Mouse (Mus musculus) monocyte, adult 2 months (primary cell): Measurements from ENCODE around the gene Nos2.
"Not testable (repeated sequence)": the region's sequence is repeated elsewhere in the genome, so short reads cannot be mapped to it uniquely, and the experiment has no call there.

ENCODE experiments used
- DNase-seq, 2 experiments: peaks; one replicate each; pipeline ENCODE4 v3.0.0; 2022; ENCODE audit warnings: low spot score in 2 of 2, low read depth in 1 of 2

Nos2 gene

GRCm38 (mm10) chr11:78986311-78987002 lies 65.9 kb downstream of the Nos2 start:
- DNase-seq = no peak

DNA sequence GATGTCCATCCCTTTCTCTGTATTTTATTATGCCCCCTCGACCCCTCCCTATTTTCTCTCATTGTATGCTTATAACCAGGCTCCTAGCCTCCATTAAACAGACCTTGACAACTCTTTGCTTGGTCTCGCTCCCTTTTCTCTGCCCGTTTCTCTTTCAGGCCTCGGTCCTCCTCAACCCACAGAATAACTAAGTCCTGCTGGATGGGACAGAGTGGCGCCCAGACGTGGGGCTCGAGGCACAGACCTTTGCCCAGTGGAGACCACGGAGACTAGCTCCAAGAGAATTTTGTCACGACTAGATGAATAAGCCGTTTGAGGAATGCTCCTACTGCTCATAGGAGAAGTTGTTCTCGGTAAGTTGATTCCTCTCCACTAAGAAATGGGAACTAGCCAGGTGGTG lies 68.6 kb downstream of the Nos2 start:
- DNase-seq = not testable (repeated sequence)

DNA sequence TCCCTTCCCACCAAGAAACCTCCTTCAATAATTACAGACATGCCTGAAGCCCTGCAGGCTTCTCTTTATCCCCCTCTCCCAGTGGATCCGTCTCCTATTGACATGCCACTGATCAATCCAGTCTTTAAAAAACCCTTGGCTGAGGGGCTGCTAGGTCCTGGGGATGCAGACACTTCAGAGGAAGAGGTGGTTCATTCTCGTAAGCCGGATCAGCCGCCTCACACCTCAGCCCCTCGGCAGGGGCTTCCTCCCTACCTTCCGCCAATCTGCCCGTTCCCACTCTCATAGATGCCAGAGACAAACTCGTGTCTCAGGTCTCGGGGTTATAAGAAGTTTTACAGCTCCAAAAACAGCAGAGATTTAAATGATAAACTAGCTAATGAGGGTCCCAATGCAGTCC lies 69.5 kb downstream of the Nos2 start:
- DNase-seq = no peak

DNA sequence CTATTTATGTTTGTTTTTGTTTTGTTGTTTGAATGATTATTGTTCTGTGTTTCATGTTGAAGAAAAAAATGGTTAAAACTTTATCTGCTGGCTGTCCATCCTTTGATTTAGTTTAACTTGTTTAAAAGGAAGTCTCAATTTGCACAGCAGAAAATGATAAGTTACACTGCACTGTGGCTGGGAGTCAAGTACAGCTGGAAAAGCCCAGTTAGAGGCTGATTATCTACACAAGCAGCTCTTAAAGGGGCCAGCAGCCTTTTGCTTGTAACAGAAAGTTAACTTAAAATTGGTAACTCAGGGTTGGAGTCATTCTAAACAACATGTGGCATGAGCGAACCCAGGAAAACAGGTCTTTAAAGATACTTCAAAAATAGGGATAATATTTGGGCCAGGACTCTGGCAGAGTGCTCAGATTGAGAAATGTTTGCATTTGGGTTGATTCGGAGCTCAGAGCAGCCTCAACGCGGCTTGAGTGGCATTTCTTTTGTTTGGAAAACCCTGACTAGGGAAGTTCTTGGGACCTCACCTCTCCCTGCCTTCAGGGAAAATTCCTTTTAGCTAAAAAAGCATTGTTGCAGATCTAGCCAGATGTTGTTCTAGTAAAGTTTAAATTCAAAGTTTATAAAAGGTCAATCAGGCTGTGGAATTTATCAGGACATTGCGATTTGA lies 70.4 kb downstream of the Nos2 start:
- not testable (repeated sequence) for DNase-seq

- no peak for DNase-seq
These were observed 78.5 kb downstream of the Nos2 start for GRCm38 (mm10) chr11:78999118-78999517.

GRCm38 (mm10) chr11:79001871-79002270 lies 81.3 kb downstream of the Nos2 start:
- no peak for DNase-seq

GRCm38 (mm10) chr11:79002551-79002951 lies 82.0 kb downstream of the Nos2 start:
- no peak for DNase-seq

GRCm38 (mm10) chr11:79003053-79003768 lies 82.6 kb downstream of the Nos2 start:
- no peak for DNase-seq

GRCm38 (mm10) chr11:79003769-79004638 lies 83.4 kb downstream of the Nos2 start:
- DNase-seq = no peak

DNA sequence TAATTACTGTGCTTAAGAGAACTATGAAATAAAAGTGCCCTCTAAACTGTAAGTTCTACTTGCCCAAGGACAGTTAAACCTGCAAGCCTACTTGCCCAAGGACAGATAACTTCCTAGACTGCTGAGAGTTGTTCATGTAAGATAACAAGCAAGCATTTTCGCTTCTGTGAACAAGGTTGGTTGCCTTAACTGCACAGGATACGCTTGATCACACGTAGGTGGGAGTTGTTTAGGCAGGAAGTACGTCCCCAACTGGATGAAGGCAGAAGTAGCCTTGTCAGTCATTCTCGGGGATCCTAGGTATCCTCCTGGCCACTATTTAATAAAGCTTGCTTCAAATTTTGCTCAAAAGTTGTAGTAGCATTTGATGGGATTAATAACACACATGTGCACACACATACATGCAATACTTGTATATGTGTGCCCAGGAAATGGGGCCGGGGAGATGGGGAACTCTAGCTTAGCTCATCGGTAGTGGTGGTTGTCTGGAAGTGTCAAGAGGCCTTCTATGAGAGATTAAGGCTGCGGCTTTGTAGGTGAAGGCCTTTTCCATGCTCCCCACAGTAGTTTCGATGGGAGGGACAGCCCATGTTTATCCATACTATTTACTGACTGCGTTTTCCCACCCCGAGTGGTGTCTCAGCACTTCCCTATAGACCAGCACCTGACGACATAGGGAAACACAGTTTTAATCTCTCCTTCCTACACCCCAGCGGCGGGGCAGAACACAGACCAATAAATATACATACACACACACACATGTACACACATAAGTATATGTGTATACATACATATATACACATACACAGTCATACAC lies 85.2 kb downstream of the Nos2 start:
- DNase-seq = no peak

DNA sequence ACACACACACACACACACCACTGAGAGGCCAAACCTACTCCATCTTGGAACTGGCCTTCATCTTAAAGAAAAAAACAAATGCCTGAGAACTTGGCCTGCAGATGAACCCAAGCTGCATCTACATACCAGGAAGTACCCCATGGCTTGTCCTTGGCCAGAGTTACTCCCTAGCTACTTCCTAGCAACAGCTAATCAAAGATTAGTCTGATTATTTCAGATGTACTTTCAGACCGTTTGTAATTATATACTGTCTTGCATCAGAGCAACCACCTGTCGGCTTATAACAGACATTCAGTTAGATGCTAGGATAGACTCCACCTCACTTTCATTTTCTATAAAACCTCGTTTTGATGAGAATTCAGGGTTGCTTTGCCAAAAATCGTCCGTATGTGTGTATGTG lies 85.8 kb downstream of the Nos2 start:
- no peak for DNase-seq

GRCm38 (mm10) chr11:79007356-79007755 lies 86.8 kb downstream of the Nos2 start:
- not testable (repeated sequence) for DNase-seq

GRCm38 (mm10) chr11:79008007-79008775 lies 87.6 kb downstream of the Nos2 start:
- no peak for DNase-seq

DNA sequence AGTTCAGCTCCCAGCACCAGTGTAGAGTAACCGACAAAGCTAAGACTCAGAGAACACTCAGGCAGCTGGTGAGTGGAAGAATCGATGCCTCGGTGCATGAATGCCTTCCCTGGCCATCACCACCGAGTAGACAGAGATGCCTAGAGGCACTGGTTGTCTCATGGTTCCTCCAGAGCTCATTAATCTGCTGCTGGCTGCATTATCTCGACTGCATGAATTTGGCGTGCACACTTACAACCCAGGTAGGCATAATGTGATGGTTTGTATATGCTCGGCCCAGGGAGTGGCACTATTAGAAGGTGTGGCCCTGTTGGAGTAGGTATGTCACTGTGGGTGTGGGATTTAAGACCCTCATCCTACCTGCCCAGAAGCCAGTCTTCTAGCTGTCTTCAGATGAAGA lies 88.3 kb downstream of the Nos2 start:
- DNase-seq = no peak
